Mouse (Mus musculus): Measurements from ENCODE around the gene Lrrc55. TPM values are rescaled to one million over a fixed set of nuclear protein-coding genes. Genes with fewer than 3 reads are reported as not detected.

Gene Lrrc55
- polyA plus RNA-seq, 1 experiment from 2014 or later: 0.32 TPM

DNA sequence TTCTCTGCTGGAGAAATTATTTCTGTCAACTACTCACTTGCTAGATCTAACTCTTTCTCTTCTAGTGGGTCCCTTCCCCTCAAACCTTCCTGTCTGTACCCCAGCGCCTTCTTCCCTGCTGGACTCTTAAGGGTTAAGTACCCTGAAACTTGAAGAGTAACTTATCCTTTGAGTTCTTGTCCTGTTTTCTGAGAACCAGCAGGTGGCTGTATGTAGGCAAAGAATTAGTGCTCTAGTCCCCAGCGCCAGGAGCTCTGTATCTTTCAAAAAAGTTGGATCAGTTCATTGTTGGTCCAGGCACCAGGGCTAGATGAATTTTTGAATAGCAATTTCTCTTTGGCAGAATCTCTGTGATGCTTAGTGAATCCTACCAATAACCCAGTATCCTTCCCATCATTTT lies 58.9 kb downstream of the Lrrc55 start:
- Histone ChIP-seq H3K36me3 (replicated peaks) (no peaks in the 10 kb centered on the region), H3K4me3 (peak overlapping the region; percentile 36; the same call in 1 of the 2 replicates), H3K9me3 (no peaks in the 10 kb centered on the region), H3K4me1 (peaks cover 10% of the 10 kb centered on the region), H3K27ac (replicated peaks) (no peak overlapping the region), H3K27me3 (replicated peaks; ENCODE audit: low read depth, poor library complexity, severe bottlenecking) (no peaks in the 10 kb centered on the region)
- WGBS: 32% methylated on average over 2 of the region's 2 CpGs
- no peak for DNase-seq (ENCODE audit: low spot score)

DNA sequence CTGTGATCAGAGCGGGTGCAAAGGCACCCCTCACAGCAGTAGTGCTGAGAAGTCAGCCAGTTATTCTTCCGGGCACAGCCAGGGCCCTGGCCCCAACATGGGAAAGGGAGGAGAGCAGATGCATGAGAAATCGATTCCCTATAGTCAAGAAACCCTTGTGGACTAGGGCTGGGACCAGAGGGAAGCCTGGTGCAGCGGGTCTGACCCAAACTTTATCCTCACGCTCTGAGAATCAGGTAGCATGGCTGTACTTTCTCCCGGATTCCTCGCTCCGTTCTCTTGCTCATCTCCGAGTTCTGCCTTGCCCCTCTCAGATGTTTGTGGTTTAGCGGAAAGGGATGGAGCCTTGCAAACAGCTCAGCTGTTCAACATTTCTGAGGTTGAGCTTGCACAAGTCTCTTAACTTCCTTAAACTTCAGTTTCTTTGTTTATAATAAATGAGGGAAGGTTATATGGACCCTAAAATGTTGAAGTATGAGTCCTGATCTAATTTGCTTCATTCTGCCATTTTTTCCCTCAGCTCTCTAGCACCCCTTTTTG lies 59.3 kb downstream of the Lrrc55 start:
- Histone ChIP-seq H3K4me1 (peaks cover 10% of the 10 kb centered on the region), H3K4me3 (peak overlapping the region; percentile 36; the same call in 1 of the 2 replicates), H3K27me3 (replicated peaks; ENCODE audit: low read depth, poor library complexity, severe bottlenecking) (no peaks in the 10 kb centered on the region), H3K27ac (replicated peaks) (no peak overlapping the region; the same call in 1 of the 2 replicates), H3K36me3 (replicated peaks) (no peaks in the 10 kb centered on the region), H3K9me3 (no peaks in the 10 kb centered on the region)
- DNase-seq (ENCODE audit: low spot score): no peak
- 68% methylated on average over 10 of the region's 10 CpGs for WGBS

DNA sequence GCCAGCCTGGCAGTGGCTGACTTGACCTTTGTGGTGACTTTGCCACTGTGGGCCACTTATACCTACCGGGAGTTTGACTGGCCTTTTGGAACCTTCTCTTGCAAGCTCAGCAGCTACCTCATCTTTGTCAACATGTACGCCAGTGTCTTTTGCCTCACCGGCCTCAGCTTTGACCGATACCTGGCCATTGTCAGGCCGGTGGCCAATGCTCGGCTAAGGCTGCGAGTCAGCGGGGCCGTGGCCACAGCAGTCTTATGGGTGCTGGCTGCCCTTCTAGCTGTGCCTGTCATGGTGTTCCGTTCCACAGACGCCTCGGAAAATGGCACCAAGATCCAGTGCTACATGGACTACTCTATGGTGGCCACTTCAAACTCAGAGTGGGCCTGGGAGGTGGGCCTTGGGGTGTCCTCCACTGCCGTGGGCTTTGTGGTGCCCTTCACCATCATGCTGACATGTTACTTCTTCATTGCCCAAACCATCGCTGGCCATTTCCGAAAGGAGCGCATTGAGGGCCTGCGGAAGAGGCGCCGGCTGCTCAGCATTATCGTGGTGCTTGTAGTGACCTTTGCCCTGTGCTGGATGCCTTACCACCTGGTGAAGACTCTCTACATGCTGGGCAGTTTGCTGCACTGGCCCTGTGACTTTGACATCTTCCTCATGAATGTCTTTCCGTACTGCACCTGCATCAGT lies 60.0 kb downstream of the Lrrc55 start:
- H3K27me3 ChIP-seq (replicated peaks; ENCODE audit: low read depth, poor library complexity, severe bottlenecking): no peaks in the 10 kb centered on the region
- WGBS: 86% methylated on average over 21 of the region's 21 CpGs
- peak overlapping the region; percentile 36 for H3K4me3 ChIP-seq
- peak overlapping the region; percentile 10; the same call in 1 of the 2 replicates for H3K27ac ChIP-seq (replicated peaks)
- H3K9me3 ChIP-seq: no peaks in the 10 kb centered on the region
- peaks cover 10% of the 10 kb centered on the region for H3K4me1 ChIP-seq
- H3K36me3 ChIP-seq (replicated peaks): no peaks in the 10 kb centered on the region
- no peak for DNase-seq (ENCODE audit: low spot score)

DNA sequence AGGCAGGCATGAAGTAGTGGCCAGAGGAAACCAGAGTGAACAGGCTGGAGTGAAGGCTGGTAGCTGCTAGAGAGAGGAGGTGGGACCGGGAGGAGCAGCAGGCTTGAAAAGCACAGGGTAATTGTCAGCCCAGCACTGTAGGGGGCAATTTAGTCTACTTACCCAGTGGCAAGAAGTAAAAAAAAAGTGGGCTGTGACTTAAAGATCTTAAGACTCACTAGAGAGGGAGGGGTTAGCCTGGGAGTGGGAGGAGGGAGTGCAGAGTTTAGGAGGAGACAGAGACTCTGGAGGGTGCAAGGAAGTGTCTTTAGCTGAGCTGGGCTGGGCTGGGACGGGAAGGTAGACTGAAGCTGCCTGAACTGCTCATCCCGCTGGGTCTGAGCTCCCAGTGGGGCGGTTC lies 60.9 kb downstream of the Lrrc55 start, which contains the start of gene Aplnr:
Gene Aplnr (plus strand): TSS at position 137 of the 400 bp plus-strand sequence.
- 7% methylated on average over 4 of the region's 4 CpGs for WGBS
- Histone ChIP-seq H3K4me3 (peak within 1 kb of the TSS; percentile 36), H3K27me3 (replicated peaks; ENCODE audit: low read depth, poor library complexity, severe bottlenecking) (no peaks in the 10 kb centered on the region), H3K4me1 (peaks cover 19% of the 10 kb centered on the region), H3K27ac (replicated peaks) (peak within 1 kb of the TSS; percentile 10; the same call in 1 of the 2 replicates), H3K36me3 (replicated peaks) (no peaks in the 10 kb centered on the region), H3K9me3 (no peaks in the 10 kb centered on the region)
- DNase-seq (ENCODE audit: low spot score): peak; percentile 21

DNA sequence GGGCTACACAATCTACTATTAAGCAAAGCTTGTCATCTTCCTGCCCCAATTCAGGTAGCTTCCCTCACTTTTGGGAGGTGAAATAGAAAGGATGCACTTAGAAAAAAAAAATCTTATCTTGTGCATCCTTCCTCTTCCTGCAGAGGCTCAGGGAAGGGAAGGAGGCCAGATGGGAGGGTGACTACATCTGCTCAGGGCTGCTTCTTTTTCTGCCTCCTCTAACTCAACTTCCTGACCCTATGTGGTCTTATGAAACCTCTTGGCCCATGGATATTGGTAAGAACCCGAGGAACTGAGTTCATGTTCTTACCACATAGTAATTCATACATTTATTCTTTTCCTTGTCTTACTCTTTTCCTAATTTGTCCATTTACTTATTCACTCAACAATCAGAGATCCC lies 61.9 kb downstream of the Lrrc55 start:
- no peaks in the 10 kb centered on the region for H3K9me3 ChIP-seq
- H3K36me3 ChIP-seq (replicated peaks): no peaks in the 10 kb centered on the region
- no peak overlapping the region for H3K4me3 ChIP-seq
- no peak overlapping the region for H3K27ac ChIP-seq (replicated peaks)
- 50% methylated on average over 1 of the region's 1 CpGs for WGBS
- DNase-seq (ENCODE audit: low spot score): no peak
- no peaks in the 10 kb centered on the region for H3K27me3 ChIP-seq (replicated peaks; ENCODE audit: low read depth, poor library complexity, severe bottlenecking)
- peaks cover 27% of the 10 kb centered on the region for H3K4me1 ChIP-seq

DNA sequence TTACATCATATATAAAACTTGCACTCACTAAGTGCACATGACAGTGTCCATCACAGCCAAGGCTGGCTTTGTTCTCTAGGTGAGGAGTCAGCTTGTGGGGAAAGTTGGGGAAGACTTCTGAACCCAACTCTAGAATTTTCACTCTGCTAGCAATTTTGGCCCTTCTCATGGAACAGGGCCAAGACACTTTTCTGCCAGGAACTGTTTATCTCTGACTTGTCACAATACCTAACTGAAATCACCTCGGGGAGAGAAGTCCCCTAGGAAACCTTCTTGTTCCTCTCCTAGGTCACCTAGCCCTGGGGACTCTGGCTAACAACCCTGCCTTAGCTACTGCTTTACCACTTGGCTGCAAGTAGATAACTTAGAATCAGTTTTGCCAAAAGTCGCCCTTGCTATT lies 64.8 kb downstream of the Lrrc55 start:
- Histone ChIP-seq H3K27me3 (replicated peaks; ENCODE audit: low read depth, poor library complexity, severe bottlenecking) (no peaks in the 10 kb centered on the region), H3K9me3 (no peaks in the 10 kb centered on the region), H3K27ac (replicated peaks) (no peak overlapping the region), H3K36me3 (replicated peaks) (no peaks in the 10 kb centered on the region), H3K4me3 (no peak overlapping the region), H3K4me1 (peaks cover 27% of the 10 kb centered on the region)
- no peak for DNase-seq (ENCODE audit: low spot score)
- WGBS: 66% methylated on average over 2 of the region's 2 CpGs

GRCm38 (mm10) chr2:85131724-85132123 lies 65.3 kb downstream of the Lrrc55 start:
- H3K9me3 ChIP-seq: no peaks in the 10 kb centered on the region
- 12% methylated on average over 1 of the region's 1 CpGs for WGBS
- H3K27ac ChIP-seq (replicated peaks): 0 out of 2 replicates have a peak overlapping the region, but pooled peaks have one; percentile 35
- no peaks in the 10 kb centered on the region for H3K27me3 ChIP-seq (replicated peaks; ENCODE audit: low read depth, poor library complexity, severe bottlenecking)
- H3K4me1 ChIP-seq: peaks cover 27% of the 10 kb centered on the region
- H3K4me3 ChIP-seq: no peak overlapping the region
- no peaks in the 10 kb centered on the region for H3K36me3 ChIP-seq (replicated peaks)
- DNase-seq (ENCODE audit: low spot score): no peak

- no peaks in the 10 kb centered on the region for H3K27me3 ChIP-seq (replicated peaks; ENCODE audit: low read depth, poor library complexity, severe bottlenecking)
- 22% methylated on average over 2 of the region's 2 CpGs for whole genome bisulfite sequencing
- DNase-seq (ENCODE audit: low spot score): no peak
- no peaks in the 10 kb centered on the region for H3K36me3 ChIP-seq (replicated peaks)
- H3K27ac ChIP-seq (replicated peaks): 0 out of 2 replicates have a peak overlapping the region, but pooled peaks have one; percentile 35
- H3K4me1 ChIP-seq: peaks cover 24% of the 10 kb centered on the region
- H3K9me3 ChIP-seq: no peaks in the 10 kb centered on the region
- H3K4me3 ChIP-seq: no peak overlapping the region
These were observed 65.8 kb downstream of the Lrrc55 start for GRCm38 (mm10) chr2:85131226-85131625.

GRCm38 (mm10) chr2:85129496-85129971 lies 67.5 kb downstream of the Lrrc55 start:
- H3K4me3 ChIP-seq: no peak overlapping the region
- H3K36me3 ChIP-seq (replicated peaks): no peaks in the 10 kb centered on the region
- H3K9me3 ChIP-seq: no peaks in the 10 kb centered on the region
- DNase-seq (ENCODE audit: low spot score): no peak
- H3K4me1 ChIP-seq: peaks cover 18% of the 10 kb centered on the region
- peak overlapping the region; percentile 52; the same call in 1 of the 2 replicates for H3K27ac ChIP-seq (replicated peaks)
- H3K27me3 ChIP-seq (replicated peaks; ENCODE audit: low read depth, poor library complexity, severe bottlenecking): no peaks in the 10 kb centered on the region
- 53% methylated on average over 6 of the region's 6 CpGs for WGBS

DNA sequence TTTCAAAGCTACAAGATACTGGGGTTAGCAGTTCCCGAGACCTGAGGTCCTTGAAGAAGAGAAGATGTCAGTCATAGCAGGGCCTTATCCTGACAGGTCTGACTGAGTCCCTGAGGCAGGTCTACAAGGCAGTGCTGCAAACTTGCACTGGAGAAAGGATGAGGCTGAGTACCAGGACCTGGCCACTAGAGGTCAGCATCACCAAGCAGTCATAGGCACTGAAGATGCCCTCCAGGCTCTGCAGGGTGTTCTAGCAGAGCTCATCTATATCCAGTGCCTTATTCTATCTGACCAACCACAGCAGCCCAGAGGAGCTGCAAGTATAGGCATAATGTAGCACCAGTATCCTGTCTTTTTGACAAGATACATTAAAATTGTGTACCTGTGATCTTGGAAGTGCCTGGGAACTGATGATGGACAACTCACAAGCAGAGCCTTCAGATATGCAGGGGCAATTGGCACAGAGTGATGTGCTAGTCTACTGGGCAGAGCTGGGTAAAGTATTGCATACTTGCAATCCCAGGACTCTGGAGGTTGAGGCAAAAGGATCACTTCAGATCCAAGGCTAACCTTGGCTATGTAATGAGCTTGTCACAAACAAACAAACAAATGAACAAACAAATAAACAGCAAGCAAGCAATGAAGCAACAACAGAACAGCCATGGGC lies 73.0 kb downstream of the Lrrc55 start:
- 52% methylated on average over 1 of the region's 1 CpGs for WGBS
- no peaks in the 10 kb centered on the region for H3K9me3 ChIP-seq
- no peak overlapping the region for H3K4me3 ChIP-seq
- peak; percentile 76 for DNase-seq (ENCODE audit: low spot score)
- H3K27ac ChIP-seq (replicated peaks): no peak overlapping the region
- H3K36me3 ChIP-seq (replicated peaks): no peaks in the 10 kb centered on the region
- no peaks in the 10 kb centered on the region for H3K27me3 ChIP-seq (replicated peaks; ENCODE audit: low read depth, poor library complexity, severe bottlenecking)
- H3K4me1 ChIP-seq: no peaks in the 10 kb centered on the region

GRCm38 (mm10) chr2:85123187-85123868 lies 73.7 kb downstream of the Lrrc55 start:
- 32% methylated on average over 5 of the region's 5 CpGs for WGBS
- Histone ChIP-seq H3K27me3 (replicated peaks; ENCODE audit: low read depth, poor library complexity, severe bottlenecking) (no peaks in the 10 kb centered on the region), H3K36me3 (replicated peaks) (no peaks in the 10 kb centered on the region), H3K27ac (replicated peaks) (no peak overlapping the region), H3K9me3 (no peaks in the 10 kb centered on the region), H3K4me1 (no peaks in the 10 kb centered on the region), H3K4me3 (no peak overlapping the region)
- DNase-seq (ENCODE audit: low spot score): peak; percentile 30

Data from embryonic facial prominence, embryonic 10.5 days (tissue).